Mouse (Mus musculus) intestine, postnatal 0 days (tissue): Measurements from ENCODE around the gene Eif4g3. TPM values are rescaled to one million over a fixed set of nuclear protein-coding genes. Genes with fewer than 3 reads are reported as not detected.

Source experiments
- ATAC-seq: fragments of 200-750 bp; cut with Nextera tagmentation; 2 replicates; pipeline ENCODE4 v1.8.0; 2017; ENCODE audit warnings: mild to moderate bottlenecking, moderate TSS enrichment, moderate library complexity
- H3K27ac ChIP-seq: fragments of 300-500 bp; sonication (generic); 2 replicates; pipeline ENCODE4 v1.5.1; 2014; ENCODE audit warnings: mild to moderate bottlenecking, low read depth, low read length, moderate library complexity
- H3K27me3 ChIP-seq: fragments of 300-500 bp; sonication (generic); replicated peaks from 2 replicates; pipeline ENCODE4 v1.6.1; 2014; ENCODE audit warnings: low read length, mixed read lengths; ENCODE audit not compliant: control insufficient read depth, insufficient read depth
- H3K36me3 ChIP-seq: fragments of 300-500 bp; sonication (generic); 2 replicates; pipeline ENCODE4 v1.6.1; 2014; ENCODE audit warnings: mild to moderate bottlenecking, moderate library complexity; ENCODE audit not compliant: control insufficient read depth, insufficient read depth
- H3K4me1 ChIP-seq: fragments of 300-500 bp; sonication (generic); replicated peaks from 2 replicates; pipeline ENCODE4 v1.6.1; 2014; ENCODE audit warnings: antibody characterized with exemption, low read length, mixed read lengths; ENCODE audit not compliant: control insufficient read depth, insufficient read depth
- H3K4me2 ChIP-seq: fragments of 300-500 bp; sonication (generic); replicated peaks from 2 replicates; pipeline ENCODE4 v1.6.1; 2014; ENCODE audit warnings: low read depth, mild to moderate bottlenecking, moderate library complexity
- H3K4me3 ChIP-seq: fragments of 300-500 bp; sonication (generic); 2 replicates; pipeline ENCODE4 v1.5.1; 2014; ENCODE audit warnings: low read depth, low read length
- H3K9ac ChIP-seq: fragments of 300-500 bp; sonication (generic); 2 replicates; pipeline ENCODE4 v1.6.1; 2014; ENCODE audit warnings: mild to moderate bottlenecking, low read depth, low read length
- H3K9me3 ChIP-seq: fragments of 300-500 bp; sonication (generic); 2 replicates; pipeline ENCODE4 v1.6.1; 2016; ENCODE audit warnings: mixed run types; ENCODE audit not compliant: control insufficient read depth
- CTCF ChIP-seq: sonication (generic); IDR thresholded peaks from 2 replicates; pipeline ENCODE4 v1.5.1; 2016; ENCODE audit warnings: low read depth, mild to moderate bottlenecking, control low read depth, antibody characterized with exemption, moderate library complexity
- WGBS: fragments of 180-500 bp; shearing (Covaris S2); extraction: QIAGEN DNeasy Blood & Tissue Kit; methylation state at CpG from one replicate; pipeline ENCODE4 v1.1.7; 2014; 5-methylcytosine and 5-hydroxymethylcytosine counted together
- polyA plus RNA-seq: library from polyadenylated mRNA; unstranded; fragments of >200 nt; fragmentation: Nextera tagmentation; extraction: Ambion mirVana; gene quantifications from 2 replicates; pipeline ENCODE4 v1.2.1, GENCODE M21; 2015

Eif4g3 gene
- polyA plus RNA-seq, 1 experiment from 2014 or later: 11.9 TPM

DNA sequence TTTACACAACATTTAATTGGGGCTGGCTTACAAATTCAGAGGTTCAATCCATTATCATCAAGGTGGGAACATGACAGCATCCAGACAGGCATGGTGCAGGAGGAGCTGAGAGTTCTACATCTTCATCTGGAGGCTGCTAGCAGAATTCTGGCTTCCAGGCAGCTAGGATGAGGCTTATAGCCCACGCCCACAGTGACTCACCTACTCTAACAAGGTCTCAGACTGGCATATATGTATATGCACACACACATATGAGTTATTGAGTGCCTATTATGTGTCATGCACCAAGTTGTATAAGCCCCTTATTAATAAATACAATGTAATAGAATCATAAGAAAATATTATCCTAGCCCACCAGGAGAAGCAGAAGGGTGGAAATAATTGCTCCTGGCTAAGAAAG, 10.0 kb upstream of the Eif4g3 start:
- Histone ChIP-seq H3K4me3 (no peak overlapping the region), H3K27ac (no peak overlapping the region), H3K4me2 (no peak overlapping the region), H3K36me3 (no peaks in the 10 kb centered on the region), H3K4me1 (no peaks in the 10 kb centered on the region), H3K27me3 (no peaks in the 10 kb centered on the region), H3K9ac (no peak overlapping the region), H3K9me3 (no peaks in the 10 kb centered on the region)
- no peak for ATAC-seq
- WGBS: 78% methylated on average over 1 of the region's 1 CpGs
- TF ChIP-seq CTCF: no peak

DNA sequence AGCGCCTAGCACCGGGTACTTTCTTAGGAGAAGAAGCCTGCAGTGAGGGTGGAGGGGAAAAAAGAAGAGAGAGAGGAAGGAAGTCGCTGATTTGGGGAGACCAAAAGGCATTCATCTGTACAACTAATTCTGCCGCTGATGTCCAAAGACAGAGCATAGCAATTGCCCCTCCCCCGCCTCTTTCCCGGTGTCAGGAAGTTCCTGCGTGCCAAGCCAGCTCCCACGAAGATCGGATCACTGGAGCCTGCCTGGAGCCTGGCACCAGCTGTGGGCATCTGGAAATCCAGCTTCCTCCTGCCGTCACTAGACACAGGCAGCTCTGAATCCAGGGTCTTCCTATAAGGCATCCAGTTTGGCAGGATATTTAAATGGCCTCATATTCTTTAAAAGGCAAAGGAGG, 8.6 kb upstream of the Eif4g3 start:
- TF ChIP-seq CTCF: no peak
- Histone ChIP-seq H3K4me2 (no peak overlapping the region), H3K9me3 (no peaks in the 10 kb centered on the region), H3K27me3 (0 out of 2 replicates have a peak, but pooled peaks cover 3% of the 10 kb centered on the region), H3K4me1 (no peaks in the 10 kb centered on the region), H3K9ac (no peak overlapping the region), H3K36me3 (no peaks in the 10 kb centered on the region), H3K4me3 (no peak overlapping the region), H3K27ac (no peak overlapping the region)
- 43% methylated on average over 10 of the region's 10 CpGs for WGBS
- no peak for ATAC-seq

DNA sequence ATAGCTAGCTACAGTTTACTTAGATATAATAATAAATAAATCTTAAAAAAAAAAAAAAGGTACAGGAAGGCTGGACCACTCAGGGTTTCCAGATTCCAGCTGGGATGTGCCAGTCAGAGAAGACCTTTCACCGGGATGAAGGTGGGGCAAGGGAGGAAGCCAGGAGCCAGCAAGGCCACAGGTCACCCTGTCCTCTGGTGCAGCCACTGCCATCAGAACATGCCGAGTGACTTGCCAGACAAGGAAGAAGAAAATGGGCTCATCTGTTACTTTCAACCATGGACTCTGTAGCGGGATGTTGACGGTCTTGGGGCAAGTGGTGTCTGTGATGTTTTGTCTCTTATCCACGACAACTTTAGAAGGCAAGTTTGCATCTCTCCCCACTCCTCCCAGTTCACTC, 8.1 kb upstream of the Eif4g3 start:
- WGBS: 67% methylated on average over 5 of the region's 5 CpGs
- Histone ChIP-seq H3K9me3 (no peaks in the 10 kb centered on the region), H3K4me2 (no peak overlapping the region), H3K27ac (no peak overlapping the region), H3K36me3 (no peaks in the 10 kb centered on the region), H3K4me3 (no peak overlapping the region), H3K4me1 (no peaks in the 10 kb centered on the region), H3K27me3 (0 out of 2 replicates have a peak, but pooled peaks cover 3% of the 10 kb centered on the region), H3K9ac (no peak overlapping the region)
- no peak for ATAC-seq
- TF ChIP-seq CTCF: no peak

DNA sequence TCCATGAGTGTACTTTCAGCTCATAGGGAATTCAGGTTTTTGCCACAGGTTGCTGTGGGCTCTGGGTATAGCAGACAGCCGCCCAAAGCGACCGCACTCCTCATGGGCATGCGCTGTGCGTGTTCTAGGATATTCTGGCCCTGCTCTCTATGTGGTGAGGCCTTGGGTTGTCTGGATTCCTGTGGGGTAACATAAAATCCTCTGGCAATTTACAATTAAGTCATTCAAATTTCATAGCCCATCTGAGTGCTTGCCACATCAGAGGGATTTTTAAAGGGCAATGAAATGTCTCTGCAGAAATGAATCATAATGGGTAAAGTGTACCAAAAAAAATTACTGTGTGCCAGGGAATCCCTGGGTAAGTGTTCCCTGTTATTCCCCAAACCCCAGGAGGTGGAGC, 3.4 kb upstream of the Eif4g3 start:
- no peaks in the 10 kb centered on the region for H3K4me1 ChIP-seq
- H3K27ac ChIP-seq: no peak overlapping the region
- ATAC-seq: no peak
- H3K36me3 ChIP-seq: no peaks in the 10 kb centered on the region
- no peaks in the 10 kb centered on the region for H3K9me3 ChIP-seq
- H3K9ac ChIP-seq: no peak overlapping the region
- TF ChIP-seq CTCF: no peak
- H3K4me3 ChIP-seq: no peak overlapping the region
- 0 out of 2 replicates have a peak, but pooled peaks cover 3% of the 10 kb centered on the region for H3K27me3 ChIP-seq
- 90% methylated on average over 5 of the region's 5 CpGs for WGBS
- H3K4me2 ChIP-seq: no peak overlapping the region

DNA sequence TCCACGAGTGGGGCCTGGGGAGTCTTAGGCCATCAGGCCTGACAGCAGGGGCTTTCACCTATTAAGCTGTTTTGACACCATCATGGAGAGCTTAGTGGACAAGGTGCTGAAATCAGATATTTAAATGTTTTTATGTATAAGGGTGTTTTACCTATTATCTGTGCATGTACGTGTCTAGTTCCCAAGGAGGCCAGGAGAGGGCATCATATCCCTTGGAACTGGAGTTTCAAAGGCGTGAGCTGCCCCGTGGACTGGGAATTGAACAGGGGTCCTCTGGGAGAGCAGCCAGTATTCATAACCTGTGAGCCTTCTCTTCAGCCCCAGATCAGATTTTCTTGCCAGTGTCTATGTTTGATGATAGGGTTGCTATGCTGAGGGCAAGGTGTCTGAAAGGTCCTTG, 2.4 kb upstream of the Eif4g3 start:
- Histone ChIP-seq H3K4me1 (no peaks in the 10 kb centered on the region), H3K36me3 (no peaks in the 10 kb centered on the region), H3K9me3 (no peaks in the 10 kb centered on the region), H3K27ac (no peak overlapping the region), H3K4me2 (no peak overlapping the region), H3K27me3 (0 out of 2 replicates have a peak, but pooled peaks cover 3% of the 10 kb centered on the region), H3K4me3 (no peak overlapping the region), H3K9ac (no peak overlapping the region)
- ATAC-seq: no peak
- WGBS: 86% methylated on average over 4 of the region's 4 CpGs
- peak; percentile 31; the same call in 1 of the 2 replicates for TF ChIP-seq CTCF

DNA sequence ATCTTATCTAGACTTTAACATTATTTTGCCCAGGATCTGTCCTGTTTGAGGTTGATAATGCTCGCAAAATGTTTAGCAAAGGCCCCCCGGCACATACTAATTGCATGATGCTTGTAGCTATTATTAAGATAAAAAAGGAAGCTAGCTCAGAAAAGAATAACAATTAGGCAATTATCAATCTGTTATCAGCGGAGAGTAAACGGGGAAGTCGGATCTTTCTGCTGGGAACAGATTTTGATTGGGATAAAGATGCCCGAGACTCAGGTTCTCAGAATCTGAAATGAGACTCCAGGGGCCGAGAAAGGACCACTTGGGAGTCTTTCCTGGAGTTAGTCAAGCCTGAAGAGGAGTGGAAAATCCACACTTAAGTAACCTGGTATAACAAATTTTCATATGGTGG, 1.6 kb upstream of the Eif4g3 start:
- TF ChIP-seq CTCF: no peak
- no peak for ATAC-seq
- H3K4me1 ChIP-seq: no peaks in the 10 kb centered on the region; the same call in 1 of the 2 replicates
- 67% methylated on average over 7 of the region's 7 CpGs for WGBS
- 0 out of 2 replicates have a peak, but pooled peaks cover 3% of the 10 kb centered on the region for H3K27me3 ChIP-seq
- no peak overlapping the region for H3K9ac ChIP-seq
- no peaks in the 10 kb centered on the region for H3K9me3 ChIP-seq
- no peak overlapping the region for H3K27ac ChIP-seq
- no peak overlapping the region for H3K4me2 ChIP-seq
- H3K4me3 ChIP-seq: no peak overlapping the region
- H3K36me3 ChIP-seq: peaks cover 4% of the 10 kb centered on the region; the same call in 1 of the 2 replicates

DNA sequence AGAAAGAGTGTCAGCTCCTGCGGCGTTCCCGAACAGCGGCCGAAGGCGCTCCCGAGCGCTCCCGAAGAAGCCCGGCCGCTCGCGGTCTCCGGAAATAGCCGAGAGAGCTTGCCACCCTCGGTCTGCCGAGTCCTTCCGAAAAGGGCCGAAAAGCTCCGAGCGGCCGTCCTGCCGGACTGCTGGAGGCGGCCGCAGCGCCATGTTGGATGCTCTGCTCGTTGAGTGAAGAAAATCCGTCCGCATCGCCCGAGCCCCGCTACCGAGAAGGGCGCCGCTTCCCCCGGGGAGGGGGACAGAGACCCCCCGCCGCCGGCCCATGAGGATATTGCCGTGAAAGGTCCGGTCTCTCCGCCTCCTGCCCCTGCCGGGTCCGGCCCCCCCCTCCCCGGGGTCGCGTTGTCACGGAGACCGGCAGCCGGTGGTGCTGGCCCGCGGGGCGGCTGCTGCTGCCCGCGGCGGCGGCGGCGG, 503 bp downstream of the Eif4g3 start:
- Histone ChIP-seq H3K4me2 (peak overlapping the region; percentile 85), H3K4me1 (no peaks in the 10 kb centered on the region; the same call in 1 of the 2 replicates), H3K27me3 (0 out of 2 replicates have a peak, but pooled peaks cover 3% of the 10 kb centered on the region), H3K9ac (peak overlapping the region; percentile 98), H3K4me3 (peak overlapping the region; percentile 93), H3K36me3 (peaks cover 16% of the 10 kb centered on the region), H3K27ac (peak overlapping the region; percentile 91), H3K9me3 (no peaks in the 10 kb centered on the region)
- WGBS: under 1% methylated on average over 45 of the region's 59 CpGs
- TF ChIP-seq CTCF: no peak
- peak; percentile 96 for ATAC-seq
